ENCODE assay signal across 8 mouse cellular contexts in genomic region chr6:112972858-112973631, GRCm38 (mm10). TPM values are rescaled to one million over a fixed set of nuclear protein-coding genes. Genes with fewer than 3 reads are reported as not detected.
DNase-seq lines count a peak whose midpoint lies in the region.

No protein-coding gene starts in this region.

- intact Hi-C loops in left cerebral cortex, postnatal 10 days (cut with DNase I): no loop called here

- peak; percentile 72 for DNase-seq in heart, adult 11 months
- DNase-seq in heart, adult 9 months (ENCODE audit: low spot score in 2 of 2): no peak
- DNase-seq in adrenal gland, postnatal 25 days: peak; percentile 37
- peak; percentile 23 to 51 for DNase-seq in frontal cortex, adult 2 months (ENCODE audit: extremely low spot score in 1 of 2, low spot score in 1 of 2)
- DNase-seq in left cerebral cortex, postnatal 10 days (ENCODE audit: extremely low spot score in 1 of 2, low spot score in 2 of 2): peak; percentile 44 to 71
- DNase-seq in neural tube, embryonic 10.5 days (ENCODE audit: extremely low spot score, low spot score): peak; percentile 74
- DNase-seq in gastrocnemius, postnatal 4 days (ENCODE audit: low spot score in 2 of 2): no peak
- DNase-seq in heart, adult 8-10 months (ENCODE audit: low spot score): no peak

RNA-seq across cellular contexts. Expression of gene Srgap3, which starts 26.0 kb away (rescaled TPM):
- total RNA-seq in adrenal gland, postnatal 25 days (2021): 22.0 and 25.1 TPM in 2 replicates
- 123 and 124 TPM in 2 replicates for polyA plus RNA-seq in frontal cortex, adult 2 months (2012; rRNA removed)
- total RNA-seq in left cerebral cortex, postnatal 10 days (2021): 100 to 1,000 TPM; 257 to 266 TPM
- total RNA-seq in gastrocnemius, postnatal 4 days (2021): 10 to 100 TPM; 15.6 to 20.3 TPM
- total RNA-seq in heart, adult 8-10 months (2022): under 1 TPM; 0.65 to 0.90 (median 0.77) TPM

Comparison
In these comparisons a context has a peak if more than half of its experiments do, and no peak if none do; other contexts are left out.
1. DNase-seq: peak in heart, adult 11 months (single experiment), adrenal gland, postnatal 25 days (single experiment), frontal cortex, adult 2 months (2 of 2), left cerebral cortex, postnatal 10 days (2 of 2) and neural tube, embryonic 10.5 days (single experiment); none in heart, adult 9 months (0 of 2), gastrocnemius, postnatal 4 days (0 of 2) and heart, adult 8-10 months (single experiment).